Mouse (Mus musculus) myocyte (in vitro differentiated cells): ENCODE data around the gene Prpf8. TPM values are rescaled to one million over a fixed set of nuclear protein-coding genes. Genes with fewer than 3 reads are reported as not detected.

Experiments
- H3K27me3 ChIP-seq: one replicate; pipeline ENCODE4 v1.6.1; 2011; ENCODE audit not compliant: control insufficient read depth, insufficient read depth, insufficient read length
- H3K36me3 ChIP-seq: one replicate; pipeline ENCODE4 v1.6.1; 2011; ENCODE audit not compliant: control insufficient read depth, insufficient read depth
- H3K4me2 ChIP-seq: one replicate; pipeline ENCODE4 v1.6.1; 2011; ENCODE audit warnings: low read depth, control low read depth
- H3K4me3 ChIP-seq: one replicate; pipeline ENCODE4 v1.5.1; 2011; ENCODE audit warnings: mild to moderate bottlenecking, control low read depth, moderate library complexity
- H3K79me2 ChIP-seq: one replicate; pipeline ENCODE4 v1.6.1; 2011; ENCODE audit not compliant: control insufficient read depth, insufficient read depth
- H3ac ChIP-seq: one replicate; pipeline ENCODE4 v1.6.1; 2011; ENCODE audit not compliant: control insufficient read depth, insufficient read length
- CEBPB ChIP-seq: IDR thresholded peaks from 2 replicates; pipeline ENCODE4 v1.6.1; 2011; ENCODE audit warnings: mild to moderate bottlenecking, moderate library complexity; ENCODE audit not compliant: poor library complexity, insufficient read depth, severe bottlenecking
- E2F4 ChIP-seq: IDR thresholded peaks from one replicate; pipeline ENCODE4 v1.6.1; 2011; ENCODE audit warnings: mild to moderate bottlenecking, control low read depth, moderate library complexity; ENCODE audit not compliant: insufficient read depth
- MAX ChIP-seq: IDR thresholded peaks from one replicate; pipeline ENCODE4 v1.6.1; 2011; ENCODE audit warnings: low read depth, mild to moderate bottlenecking, control low read depth
- MYOD1 ChIP-seq, 3 experiments: IDR thresholded peaks; one replicate each; pipeline ENCODE4 v1.6.1; 2011; ENCODE audit warnings: control low read depth in 2 of 3, low read depth in 2 of 3, mild to moderate bottlenecking in 2 of 3, moderate library complexity in 1 of 3; ENCODE audit not compliant: insufficient read length in 2 of 3, control insufficient read depth in 1 of 3
- MYOG ChIP-seq, 3 experiments: IDR thresholded peaks; one replicate each; pipeline ENCODE4 v1.6.1; 2011; ENCODE audit warnings: control low read depth in 2 of 3, low read depth in 2 of 3, mild to moderate bottlenecking in 2 of 3; ENCODE audit not compliant: insufficient read length in 2 of 3, control insufficient read depth in 1 of 3, insufficient read depth in 1 of 3
- POLR2A ChIP-seq: IDR thresholded peaks from one replicate; pipeline ENCODE4 v1.6.1; 2011; ENCODE audit warnings: low read depth, mild to moderate bottlenecking, control low read depth, moderate library complexity; ENCODE audit not compliant: insufficient read length
- POLR2AphosphoS2 ChIP-seq: IDR thresholded peaks from one replicate; pipeline ENCODE4 v1.6.1; 2011; ENCODE audit warnings: low read depth, control low read depth; ENCODE audit not compliant: insufficient read length
- REST ChIP-seq: IDR thresholded peaks from one replicate; pipeline ENCODE4 v1.6.1; 2011; ENCODE audit warnings: mild to moderate bottlenecking, control low read depth, moderate library complexity; ENCODE audit not compliant: insufficient read depth, insufficient read length
- SRF ChIP-seq: IDR thresholded peaks from one replicate; pipeline ENCODE4 v1.6.1; 2011; ENCODE audit warnings: low read depth; ENCODE audit not compliant: control insufficient read depth, insufficient read length
- TCF12 ChIP-seq: IDR thresholded peaks from one replicate; pipeline ENCODE4 v1.6.1; 2011; ENCODE audit warnings: mild to moderate bottlenecking, control low read depth; ENCODE audit not compliant: poor library complexity, insufficient read depth, severe bottlenecking
- TCF3 ChIP-seq: IDR thresholded peaks from one replicate; pipeline ENCODE4 v1.6.1; 2011; ENCODE audit warnings: low read depth, control low read depth; ENCODE audit not compliant: insufficient read length
- USF1 ChIP-seq: IDR thresholded peaks from one replicate; pipeline ENCODE4 v1.6.1; 2011; ENCODE audit warnings: low read depth, mild to moderate bottlenecking, control low read depth, moderate library complexity
- polyA plus RNA-seq: library from polyadenylated mRNA; unstranded; fragments of >200 nt; fragmentation: generic; extraction: Trizol; gene quantifications from one replicate; pipeline ENCODE4 v1.2.1, GENCODE M21; 2012; ENCODE audit warnings: missing spikeins

Prpf8 gene
- polyA plus RNA-seq, 1 experiment, result 93.0 TPM

- peak within 1 kb of the TSS; percentile 22 for H3K4me3 ChIP-seq
- no peak for TF ChIP-seq POLR2A
- no peak for TF ChIP-seq CEBPB
- TF ChIP-seq REST, result no peak
- TF ChIP-seq SRF, result no peak
- TF ChIP-seq TCF3, result no peak
- TF ChIP-seq MAX, result no peak
- no peak for TF ChIP-seq TCF12
- TF ChIP-seq E2F4, result no peak
- TF ChIP-seq MYOG (IDR thresholded peaks at IDR 0.05; ENCODE audit: control insufficient read depth in 1 of 3, insufficient read depth in 1 of 3, insufficient read length in 2 of 3, low read depth in 2 of 3), result peak in 1 of 3 experiments; percentile 7
- TF ChIP-seq MYOD1 (IDR thresholded peaks at IDR 0.05; ENCODE audit: control insufficient read depth in 1 of 3, insufficient read length in 2 of 3, low read depth in 2 of 3), result peak in 1 of 3 experiments; percentile 21
- peak; percentile 10 for TF ChIP-seq POLR2AphosphoS2
- TF ChIP-seq USF1, result no peak
- H3K27me3 ChIP-seq, result no peaks in the 10 kb centered on the region
- H3K79me2 ChIP-seq, result no peaks in the 10 kb centered on the region
- peak within 1 kb of the TSS; percentile 93 for H3K4me2 ChIP-seq
- peaks cover 35% of the 10 kb centered on the region for H3K36me3 ChIP-seq
- peak within 1 kb of the TSS; percentile 7 for H3ac ChIP-seq
Measured at GRCm38 (mm10) chr11:75509741-75510626, 23.4 kb downstream of the Prpf8 start, which contains the start of gene Rilp. Gene Rilp, plus strand, starts transcription at chr11:75510094.

GRCm38 (mm10) chr11:75510627-75510993 is 24.0 kb downstream of the Prpf8 start:
- H3K27me3 ChIP-seq, result no peaks in the 10 kb centered on the region
- H3ac ChIP-seq, result peak overlapping the region; percentile 7
- peak overlapping the region; percentile 22 for H3K4me3 ChIP-seq
- H3K79me2 ChIP-seq, result no peaks in the 10 kb centered on the region
- TF ChIP-seq TCF3, result no peak
- peak; percentile 79 for TF ChIP-seq POLR2A
- no peak for TF ChIP-seq REST
- peak; percentile 32 for TF ChIP-seq POLR2AphosphoS2
- H3K36me3 ChIP-seq, result peaks cover 30% of the 10 kb centered on the region
- H3K4me2 ChIP-seq, result peak overlapping the region; percentile 93

GRCm38 (mm10) chr11:75511213-75511612 is 24.6 kb downstream of the Prpf8 start:
- H3K27me3 ChIP-seq, result no peaks in the 10 kb centered on the region
- no peak overlapping the region for H3K4me2 ChIP-seq
- H3K36me3 ChIP-seq, result peaks cover 24% of the 10 kb centered on the region
- no peaks in the 10 kb centered on the region for H3K79me2 ChIP-seq
- H3ac ChIP-seq, result no peak overlapping the region
- H3K4me3 ChIP-seq, result no peak overlapping the region
- TF ChIP-seq TCF3, result no peak
- TF ChIP-seq SRF, result no peak
- no peak for TF ChIP-seq MYOD1 (IDR thresholded peaks at IDR 0.05; ENCODE audit: control insufficient read depth in 1 of 3, insufficient read length in 2 of 3, low read depth in 2 of 3)
- TF ChIP-seq MYOG (IDR thresholded peaks at IDR 0.05; ENCODE audit: control insufficient read depth in 1 of 3, insufficient read depth in 1 of 3, insufficient read length in 2 of 3, low read depth in 2 of 3), result no peak
- no peak for TF ChIP-seq USF1
- no peak for TF ChIP-seq CEBPB
- TF ChIP-seq TCF12, result no peak
- TF ChIP-seq E2F4, result no peak
- no peak for TF ChIP-seq MAX
- TF ChIP-seq REST, result no peak

- TF ChIP-seq E2F4 (no peak), REST (no peak)
- H3K4me3 ChIP-seq, result no peak overlapping the region
- H3K4me2 ChIP-seq, result no peak overlapping the region
- H3K36me3 ChIP-seq, result peaks cover 18% of the 10 kb centered on the region
- H3K27me3 ChIP-seq, result no peaks in the 10 kb centered on the region
- no peak overlapping the region for H3ac ChIP-seq
- no peaks in the 10 kb centered on the region for H3K79me2 ChIP-seq
Measured at GRCm38 (mm10) chr11:75512301-75513018, 25.8 kb downstream of the Prpf8 start.

- H3K4me2 ChIP-seq, result no peak within 1 kb of the TSS
Measured at GRCm38 (mm10) chr11:75513336-75513735, 26.7 kb downstream of the Prpf8 start, which contains the start of gene Scarf1. Gene Scarf1, plus strand, starts transcription at chr11:75513540.

More at GRCm38 (mm10) chr11:75513336-75513735, 26.7 kb downstream of the Prpf8 start, which contains the start of gene Scarf1:
- Histone ChIP-seq H3ac (no peak within 1 kb of the TSS), H3K4me3 (no peak within 1 kb of the TSS), H3K27me3 (no peaks in the 10 kb centered on the region), H3K36me3 (peaks cover 14% of the 10 kb centered on the region), H3K79me2 (no peaks in the 10 kb centered on the region)
- TF ChIP-seq TCF3 (no peak), POLR2AphosphoS2 (no peak), POLR2A (no peak), SRF (no peak), CEBPB (no peak)
